Mouse (Mus musculus): ENCODE measurements at regions not wholly inside any gene's neighbourhood (a gene's known extent, or its start where the extent isn't known, plus 50 kb on each side); places are given as distances from the start of the nearest gene placed in this dataset.

- peak; percentile 40 for DNase-seq (ENCODE audit: low spot score)
Measured at GRCm38 (mm10) chr1:76322943-76323559, 777.0 kb downstream of the Slc4a3 start.

GRCm38 (mm10) chr1:76323592-76323991, 777.5 kb downstream of the Slc4a3 start:
- no peak for DNase-seq (ENCODE audit: low spot score)

- DNase-seq (ENCODE audit: low spot score) = no peak
Measured at GRCm38 (mm10) chr1:76336011-76336410, 789.9 kb downstream of the Slc4a3 start.

- DNase-seq (ENCODE audit: low spot score) = no peak
Measured at GRCm38 (mm10) chr1:76362106-76362505, 816.0 kb downstream of the Slc4a3 start.

GRCm38 (mm10) chr1:76373931-76374330, 827.9 kb downstream of the Slc4a3 start:
- DNase-seq (ENCODE audit: low spot score) = no peak

- DNase-seq (ENCODE audit: low spot score) = no peak
Measured at GRCm38 (mm10) chr1:76378154-76378553, 832.1 kb downstream of the Slc4a3 start.

GRCm38 (mm10) chr1:76392536-76392935, 846.5 kb downstream of the Slc4a3 start:
- no peak for DNase-seq (ENCODE audit: low spot score)

- no peak for DNase-seq (ENCODE audit: low spot score)
Measured at GRCm38 (mm10) chr1:76394038-76394437, 848.0 kb downstream of the Slc4a3 start.

- DNase-seq (ENCODE audit: low spot score) = no peak
Measured at GRCm38 (mm10) chr1:76402854-76403253, 856.8 kb downstream of the Slc4a3 start.

- no peak for DNase-seq (ENCODE audit: low spot score)
Measured at GRCm38 (mm10) chr1:76404003-76404402, 857.9 kb downstream of the Slc4a3 start.

- DNase-seq (ENCODE audit: low spot score) = no peak
Measured at GRCm38 (mm10) chr1:76410813-76411212, 864.7 kb downstream of the Slc4a3 start.

GRCm38 (mm10) chr1:76420525-76420924, 874.5 kb downstream of the Slc4a3 start:
- DNase-seq (ENCODE audit: low spot score) = no peak

GRCm38 (mm10) chr1:76427439-76427838, 881.4 kb downstream of the Slc4a3 start:
- no peak for DNase-seq (ENCODE audit: low spot score)

- no peak for DNase-seq (ENCODE audit: low spot score)
Measured at GRCm38 (mm10) chr1:76430041-76430610, 884.1 kb downstream of the Slc4a3 start.

GRCm38 (mm10) chr1:76433481-76433941, 887.4 kb downstream of the Slc4a3 start:
- DNase-seq (ENCODE audit: low spot score) = peak; percentile 14

- DNase-seq (ENCODE audit: low spot score) = no peak
Measured at GRCm38 (mm10) chr1:76450539-76451214, 904.6 kb downstream of the Slc4a3 start.

- no peak for DNase-seq (ENCODE audit: low spot score)
Measured at GRCm38 (mm10) chr1:76453160-76453710, 907.2 kb downstream of the Slc4a3 start.

GRCm38 (mm10) chr1:76466562-76466961, 920.5 kb downstream of the Slc4a3 start:
- DNase-seq (ENCODE audit: low spot score) = no peak

GRCm38 (mm10) chr1:76484193-76484592, 938.1 kb downstream of the Slc4a3 start:
- DNase-seq (ENCODE audit: low spot score) = no peak

- DNase-seq (ENCODE audit: low spot score) = no peak
Measured at GRCm38 (mm10) chr1:76487481-76487880, 941.4 kb downstream of the Slc4a3 start.

- no peak for DNase-seq (ENCODE audit: low spot score)
Measured at GRCm38 (mm10) chr1:76489681-76490492, 943.8 kb downstream of the Slc4a3 start.

GRCm38 (mm10) chr1:76490719-76491118, 944.7 kb downstream of the Slc4a3 start:
- DNase-seq (ENCODE audit: low spot score) = no peak

All from embryo, embryonic 10 days (tissue).